Mouse (Mus musculus): ENCODE measurements around the gene Adam30. TPM values are rescaled to one million over a fixed set of nuclear protein-coding genes. Genes with fewer than 3 reads are reported as not detected.
"Not testable (repeated sequence)": the region's sequence is repeated elsewhere in the genome, so short reads cannot be mapped to it uniquely, and the experiment has no call there.

Gene Adam30
- total RNA-seq (2022): under 1 TPM in 1 of 4 experiments, not detected in 3; 0.36 TPM

DNA sequence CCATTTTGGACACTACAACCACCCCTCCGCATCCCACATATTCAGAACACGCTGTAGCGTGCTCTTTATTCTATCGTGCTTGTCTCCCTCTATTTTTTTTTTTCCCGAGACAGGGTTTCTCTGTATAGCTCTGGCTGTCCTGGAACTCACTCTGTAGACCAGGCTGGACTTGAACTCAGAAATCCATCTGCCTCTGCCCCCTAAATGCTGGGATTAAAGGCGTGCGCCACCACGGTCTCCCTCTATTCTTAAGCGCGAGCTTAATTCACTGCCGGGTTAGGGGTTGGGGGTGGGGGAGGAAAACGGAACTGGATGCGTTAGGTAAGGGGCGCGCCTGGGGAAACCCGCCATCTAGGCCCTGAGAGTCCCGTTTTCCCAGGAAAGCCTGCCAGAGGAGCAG lies at the start of gene Adam30:
Adam30 (plus strand) TSS at position 301 of the 400 bp plus-strand sequence.
- DNase-seq (ENCODE audit: low spot score in 2 of 2): no peak

DNA sequence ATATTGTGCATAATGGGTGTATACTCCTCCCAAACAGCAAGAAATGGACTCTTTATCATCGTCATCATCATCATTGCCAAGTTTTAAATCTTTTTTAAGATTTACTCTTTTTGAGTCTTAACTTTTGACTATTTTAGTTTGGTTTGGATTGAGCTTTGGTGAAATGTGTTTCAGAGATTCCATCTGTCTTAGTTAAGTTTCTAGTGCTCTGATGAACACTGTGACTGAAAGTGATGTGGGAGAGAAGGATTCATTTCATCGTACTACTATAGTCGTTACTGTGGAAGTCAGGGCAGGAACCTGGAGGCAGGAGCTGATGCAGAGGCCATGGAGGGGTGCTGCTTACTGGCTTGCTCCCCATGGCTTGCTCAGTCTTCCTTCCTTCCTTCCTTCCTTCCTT lies 42.2 kb upstream of the Adam30 start:
- DNase-seq (ENCODE audit: low spot score in 2 of 2): no peak

GRCm38 (mm10) chr3:98119338-98119737 lies 41.1 kb upstream of the Adam30 start:
- DNase-seq (ENCODE audit: low spot score in 2 of 2): no peak

- DNase-seq (ENCODE audit: low spot score in 2 of 2): no peak
Observed at GRCm38 (mm10) chr3:98120884-98121283, 39.5 kb upstream of the Adam30 start.

- DNase-seq (ENCODE audit: low spot score in 2 of 2): no peak
Observed at GRCm38 (mm10) chr3:98127775-98128174, 32.7 kb upstream of the Adam30 start.

- DNase-seq (ENCODE audit: low spot score in 2 of 2): no peak
Observed at GRCm38 (mm10) chr3:98128716-98129115, 31.7 kb upstream of the Adam30 start.

- DNase-seq (ENCODE audit: low spot score in 2 of 2): not testable (repeated sequence)
Observed at GRCm38 (mm10) chr3:98132140-98132539, 28.3 kb upstream of the Adam30 start.

DNA sequence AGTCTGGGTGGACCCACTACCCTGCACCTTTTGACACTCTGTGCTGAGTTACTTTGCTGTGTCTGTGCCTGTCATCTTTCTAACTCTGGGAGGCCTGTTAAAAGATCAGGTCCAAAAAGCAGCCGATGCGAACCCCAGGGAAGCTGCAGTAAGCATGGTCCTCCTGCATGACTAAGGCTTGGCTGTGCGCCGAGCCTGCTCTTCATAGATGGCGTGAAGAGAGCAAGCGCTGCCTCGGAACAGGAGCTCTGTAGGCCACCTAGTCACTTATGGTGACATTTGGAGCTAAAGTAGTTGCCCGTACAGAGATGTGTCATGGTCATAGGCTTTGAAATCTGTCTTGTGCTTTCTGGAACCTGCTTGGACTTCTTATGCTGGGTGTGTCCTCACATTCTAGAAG lies 27.8 kb upstream of the Adam30 start:
- no peak for DNase-seq (ENCODE audit: low spot score in 2 of 2)

- no peak for DNase-seq (ENCODE audit: low spot score in 2 of 2)
Observed at GRCm38 (mm10) chr3:98141456-98141855, 19.0 kb upstream of the Adam30 start.

DNA sequence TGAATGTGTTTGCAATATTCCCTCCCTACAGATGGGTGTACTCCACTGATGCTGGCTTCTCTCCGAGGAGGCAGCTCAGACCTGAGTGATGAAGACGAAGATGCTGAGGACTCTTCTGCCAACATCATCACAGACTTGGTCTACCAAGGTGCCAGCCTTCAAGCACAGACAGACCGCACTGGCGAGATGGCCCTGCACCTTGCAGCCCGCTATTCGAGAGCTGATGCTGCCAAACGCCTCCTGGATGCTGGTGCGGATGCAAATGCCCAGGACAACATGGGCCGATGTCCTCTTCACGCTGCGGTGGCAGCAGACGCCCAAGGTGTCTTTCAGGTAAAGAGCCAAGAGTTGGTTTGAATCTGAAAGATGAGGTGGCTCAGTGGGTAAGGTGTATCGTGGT lies 17.6 kb upstream of the Adam30 start:
- DNase-seq (ENCODE audit: low spot score in 2 of 2): no peak

- no peak for DNase-seq (ENCODE audit: low spot score in 2 of 2)
Observed at GRCm38 (mm10) chr3:98145204-98145603, 15.2 kb upstream of the Adam30 start.

DNA sequence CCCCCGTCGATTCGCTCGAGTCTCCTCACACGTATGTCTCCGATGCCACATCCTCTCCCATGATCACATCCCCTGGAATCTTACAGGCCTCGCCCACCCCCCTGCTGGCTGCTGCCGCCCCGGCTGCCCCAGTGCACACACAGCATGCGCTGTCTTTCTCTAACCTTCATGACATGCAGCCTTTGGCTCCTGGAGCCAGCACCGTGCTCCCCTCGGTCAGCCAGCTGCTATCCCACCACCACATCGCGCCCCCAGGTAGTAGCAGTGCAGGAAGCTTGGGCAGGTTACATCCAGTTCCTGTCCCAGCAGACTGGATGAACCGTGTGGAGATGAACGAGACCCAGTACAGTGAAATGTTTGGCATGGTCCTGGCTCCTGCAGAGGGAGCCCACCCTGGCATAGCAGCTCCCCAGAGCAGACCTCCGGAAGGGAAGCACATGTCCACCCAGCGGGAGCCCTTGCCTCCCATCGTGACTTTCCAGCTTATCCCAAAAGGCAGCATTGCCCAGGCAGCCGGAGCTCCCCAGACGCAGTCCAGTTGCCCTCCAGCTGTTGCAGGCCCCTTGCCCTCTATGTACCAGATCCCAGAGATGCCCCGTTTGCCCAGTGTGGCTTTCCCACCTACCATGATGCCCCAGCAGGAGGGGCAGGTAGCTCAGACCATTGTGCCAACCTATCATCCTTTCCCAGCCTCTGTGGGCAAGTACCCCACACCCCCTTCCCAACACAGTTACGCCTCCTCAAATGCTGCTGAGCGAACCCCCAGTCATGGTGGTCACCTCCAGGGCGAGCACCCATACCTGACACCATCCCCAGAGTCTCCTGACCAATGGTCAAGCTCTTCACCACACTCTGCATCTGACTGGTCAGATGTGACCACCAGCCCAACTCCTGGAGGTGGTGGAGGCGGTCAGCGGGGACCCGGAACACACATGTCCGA lies 13.7 kb upstream of the Adam30 start:
- no peak for DNase-seq (ENCODE audit: low spot score in 2 of 2)

GRCm38 (mm10) chr3:98147706-98148105 lies 12.7 kb upstream of the Adam30 start:
- DNase-seq (ENCODE audit: low spot score in 2 of 2): no peak

DNA sequence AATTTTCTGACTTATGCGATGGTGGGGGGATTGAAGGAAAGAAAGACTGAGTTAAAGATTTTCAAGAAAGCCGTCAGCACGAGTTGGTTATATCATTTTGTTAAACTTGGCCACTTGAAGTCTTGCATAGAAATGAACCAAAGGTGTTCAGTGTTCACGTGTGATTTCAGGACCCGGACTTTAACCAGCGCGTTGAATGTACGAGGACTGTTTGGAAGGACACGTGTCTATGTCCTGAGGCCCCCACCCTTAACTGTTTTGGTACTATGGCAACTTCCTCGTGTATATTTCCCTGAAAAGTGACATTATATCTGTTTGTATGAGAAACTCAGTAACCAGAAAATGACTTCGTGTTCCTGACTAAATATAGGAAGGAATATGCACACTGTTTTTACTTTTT lies 10.5 kb upstream of the Adam30 start:
- no peak for DNase-seq (ENCODE audit: low spot score in 2 of 2)

DNA sequence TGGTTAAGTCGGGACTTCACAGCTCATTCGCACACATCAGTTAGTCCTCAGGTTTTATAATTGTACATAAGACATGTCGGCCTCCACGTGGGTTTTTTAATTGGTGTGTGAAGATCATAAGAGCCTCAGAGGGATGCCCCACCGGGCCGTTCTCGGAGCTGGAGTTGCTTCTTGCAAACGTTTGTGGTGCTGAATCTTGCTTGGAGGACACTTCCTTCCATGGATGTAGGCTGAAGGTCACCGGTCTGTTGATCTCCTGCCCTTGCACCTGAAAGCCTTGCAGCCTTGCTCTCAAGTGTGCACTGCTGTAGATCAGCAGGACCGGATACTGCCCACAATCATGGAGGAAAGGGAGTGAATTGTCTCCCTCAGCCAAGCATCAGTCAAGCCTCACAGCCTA lies 9.4 kb upstream of the Adam30 start:
- no peak for DNase-seq (ENCODE audit: low spot score in 2 of 2)

DNA sequence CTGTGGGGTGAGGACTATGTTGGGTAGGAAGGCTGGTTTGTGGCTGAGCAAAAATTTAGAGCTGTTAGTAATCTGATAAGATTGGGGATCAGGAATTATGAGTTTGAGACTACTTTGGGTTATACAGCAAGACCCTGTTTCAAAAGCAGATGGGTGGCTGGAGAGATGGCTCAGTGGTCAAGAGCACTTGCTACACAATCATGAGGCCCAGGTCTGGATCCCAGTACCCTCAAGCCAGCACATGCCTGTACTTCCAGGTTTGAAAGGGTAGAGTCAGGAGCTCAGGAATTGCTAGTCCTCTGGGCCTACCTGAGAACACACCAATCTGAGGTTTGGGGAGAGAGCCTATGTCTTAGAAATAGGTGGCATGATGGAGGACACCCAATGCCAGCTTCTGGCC lies 7.0 kb upstream of the Adam30 start:
- DNase-seq (ENCODE audit: low spot score in 2 of 2): no peak

DNA sequence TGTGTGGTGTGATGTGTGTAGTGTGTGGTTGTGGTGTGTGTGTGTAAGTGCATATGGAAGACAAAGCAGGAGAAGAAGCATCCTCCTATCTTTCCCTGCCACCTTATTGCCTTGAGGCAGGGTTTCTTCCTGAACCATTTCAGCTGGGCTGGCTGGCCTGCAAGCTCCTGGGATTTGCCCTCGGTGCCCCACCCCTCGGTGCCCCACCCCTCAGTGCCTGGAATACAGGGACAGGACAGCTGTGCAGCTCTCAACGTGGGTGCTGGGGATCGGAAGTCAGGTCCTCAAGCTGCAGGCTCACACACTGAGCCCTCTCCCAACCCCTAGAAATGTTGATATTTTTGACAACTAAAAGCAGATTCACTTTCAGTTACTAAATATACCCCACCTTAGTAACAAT lies 4.3 kb upstream of the Adam30 start:
- no peak for DNase-seq (ENCODE audit: low spot score in 2 of 2)

DNA sequence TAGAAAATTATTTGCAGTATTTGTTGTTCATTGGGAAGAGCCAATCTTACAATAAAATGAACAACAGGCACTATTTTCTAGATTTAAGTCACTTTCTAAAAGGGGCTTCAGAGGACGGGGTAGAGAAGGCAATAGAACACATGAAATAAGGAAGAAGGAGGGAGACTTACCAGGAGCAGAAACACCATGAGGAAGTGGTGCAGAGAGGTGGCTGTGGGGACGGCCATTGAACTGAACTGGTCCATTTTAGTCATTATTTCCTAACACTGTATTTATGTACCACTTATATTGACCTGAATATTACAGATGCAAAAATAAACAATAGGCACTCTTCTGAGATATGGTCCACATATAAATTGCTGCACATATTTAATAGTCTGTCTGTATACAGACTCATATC lies 3.4 kb upstream of the Adam30 start:
- no peak for DNase-seq (ENCODE audit: low spot score in 2 of 2)

DNA sequence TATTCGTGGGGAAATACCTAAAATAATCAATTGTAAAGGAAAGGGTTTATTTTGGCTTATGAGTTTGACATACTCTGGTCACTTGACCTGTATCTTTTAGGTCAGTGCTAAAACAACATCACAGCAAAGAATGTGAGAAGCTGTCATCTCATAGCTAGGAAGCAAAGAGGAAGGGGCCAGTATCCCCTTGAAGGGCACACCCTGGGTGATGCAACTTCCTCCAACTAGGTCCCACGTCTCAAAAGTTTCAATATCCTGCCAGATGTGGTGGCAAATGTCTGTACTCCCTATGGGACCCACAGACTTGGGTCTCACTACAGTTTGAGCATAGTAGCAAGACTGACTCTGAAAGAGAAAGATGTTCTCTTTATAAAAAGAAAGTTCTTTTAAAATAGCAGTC lies 2.8 kb upstream of the Adam30 start:
- DNase-seq (ENCODE audit: low spot score in 2 of 2): no peak

DNA sequence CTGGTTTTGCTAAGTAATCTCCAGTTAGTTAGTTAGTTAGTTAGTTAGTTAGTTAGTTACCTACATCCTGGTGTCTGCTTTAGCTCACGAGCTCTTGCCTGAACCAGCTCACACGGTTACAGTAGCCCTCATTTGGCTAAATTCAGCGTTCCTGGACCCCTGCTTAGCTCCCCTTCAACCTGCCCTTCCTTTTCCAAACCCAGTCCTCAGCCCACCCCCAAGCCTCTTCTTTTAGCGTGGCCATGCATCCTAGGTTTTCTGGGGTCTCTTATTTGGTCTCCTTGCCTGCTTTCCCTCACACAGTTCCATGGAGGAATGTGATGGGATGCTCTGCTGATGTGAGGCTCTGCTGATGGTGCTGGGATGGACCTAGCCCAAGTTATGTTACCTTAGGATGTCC lies 1.8 kb upstream of the Adam30 start:
- DNase-seq (ENCODE audit: low spot score in 2 of 2): no peak

DNA sequence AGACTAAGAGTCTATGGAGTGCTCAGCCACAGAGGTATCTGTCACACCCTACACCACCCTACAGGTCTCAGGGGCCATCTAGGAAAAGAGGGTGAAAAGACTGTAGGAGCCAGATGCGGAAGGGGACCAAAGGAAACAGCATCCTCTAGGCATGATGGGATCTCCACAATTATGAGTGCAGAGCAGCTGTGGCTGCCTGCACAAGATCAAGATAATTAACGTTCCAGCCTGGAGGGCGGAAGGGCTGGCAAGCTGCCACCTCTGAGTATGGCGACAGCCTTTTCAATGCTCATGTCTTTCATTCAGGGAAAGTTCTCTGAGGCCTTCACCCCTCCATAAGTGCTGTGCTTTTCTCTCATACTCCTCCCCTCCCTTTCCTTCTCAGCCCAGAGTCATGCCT lies 1.1 kb upstream of the Adam30 start:
- DNase-seq (ENCODE audit: low spot score in 2 of 2): no peak

DNA sequence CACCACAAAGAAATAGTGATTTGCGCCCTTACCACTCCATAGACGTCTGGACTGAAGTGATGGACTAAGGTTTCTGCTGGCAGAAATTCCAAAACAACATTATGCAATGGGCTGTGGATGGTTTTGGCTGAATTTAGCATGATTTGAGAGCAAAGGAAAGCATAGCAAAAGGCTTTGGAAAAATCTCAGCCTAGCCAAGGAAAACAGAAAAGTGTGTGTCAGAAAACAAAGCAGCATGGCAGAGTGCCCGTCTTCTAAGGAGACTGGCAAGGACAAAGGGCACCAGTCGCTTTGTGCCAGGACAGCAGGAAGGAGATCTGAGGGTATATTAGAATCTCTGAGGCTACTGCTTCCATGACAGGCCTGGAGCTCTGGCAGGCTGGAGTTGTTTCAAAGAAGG lies 17.9 kb downstream of the Adam30 start:
- peak; percentile 39 to 46 for DNase-seq (ENCODE audit: low spot score in 2 of 2)

- peak; percentile 53 to 78 for DNase-seq (ENCODE audit: low spot score in 2 of 2)
Observed at GRCm38 (mm10) chr3:98180805-98181204, 20.4 kb downstream of the Adam30 start.

Data from layer of hippocampus, adult 8-10 months (tissue).